Mouse (Mus musculus): ENCODE results near the gene Serpine3. TPM values are rescaled to one million over a fixed set of nuclear protein-coding genes. Genes with fewer than 3 reads are reported as not detected.

The Serpine3 gene
- total RNA-seq, 4 experiments from 2014 or later: not detected

Other genes starting within 250 kb of the Serpine3 start
- gene Gucy1b2, start 207.4 kb upstream of the Serpine3 start, total RNA-seq (2022): under 1 TPM; 0.16 to 0.43 (median 0.23) TPM
- 10 to 100 TPM; 12.8 to 15.6 (median 13.7) TPM for gene Fam124a, start 107.9 kb upstream of the Serpine3 start, total RNA-seq (2022)
- not detected for gene Gm4131, start 96.7 kb upstream of the Serpine3 start, total RNA-seq (2022)
- 10 to 100 TPM; 32.8 to 51.3 (median 42.3) TPM for gene Ints6, start 97.5 kb downstream of the Serpine3 start, total RNA-seq (2022)
- gene Wdfy2, start 174.0 kb downstream of the Serpine3 start, total RNA-seq (2022): 10 to 100 TPM; 15.9 to 19.2 (median 17.7) TPM